Mouse (Mus musculus): Measurements from ENCODE around the gene Kirrel3.

Kirrel3 gene

DNA sequence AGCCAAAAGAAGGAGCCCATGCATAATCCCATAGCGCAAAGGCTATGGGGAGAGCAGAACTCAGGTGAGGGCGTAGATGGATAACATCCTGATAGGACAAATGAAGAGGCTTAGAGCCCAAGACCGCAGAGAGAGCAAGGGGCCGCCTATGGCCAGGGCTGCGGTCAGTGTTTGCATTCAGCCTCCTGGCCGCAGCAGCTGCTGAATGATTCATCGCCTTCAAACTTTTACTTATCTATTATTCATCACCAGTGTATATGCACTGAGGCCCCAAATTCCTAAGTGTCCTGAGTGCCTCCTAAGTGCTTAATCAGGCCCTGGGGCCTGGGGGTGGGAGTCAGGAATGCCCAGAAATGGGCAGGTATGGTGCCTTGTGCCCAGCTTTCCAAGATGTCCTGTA is 457.3 kb downstream of the Kirrel3 start:
- no peak for DNase-seq (ENCODE audit: low spot score in 2 of 2)

DNA sequence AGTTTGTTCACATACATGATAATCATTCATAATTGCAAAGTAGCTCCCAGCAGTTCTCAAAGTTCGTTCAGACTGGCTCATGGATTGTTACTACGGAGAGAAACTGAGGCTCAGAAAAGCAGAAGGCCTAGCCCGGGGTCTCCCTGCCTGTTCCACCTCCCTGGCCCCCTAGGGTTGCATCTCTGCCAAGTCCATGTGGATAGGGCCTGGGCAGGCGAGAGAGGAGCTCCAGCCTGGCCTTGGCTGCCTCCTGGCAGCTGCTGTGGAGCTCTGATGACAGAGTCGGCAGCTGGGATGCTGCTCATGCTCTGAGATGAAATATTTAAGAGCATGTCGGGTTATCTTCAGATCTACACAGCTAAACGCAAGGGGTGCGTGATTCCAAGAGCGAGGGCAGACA is 459.6 kb downstream of the Kirrel3 start:
- no peak for DNase-seq (ENCODE audit: low spot score in 2 of 2)

DNA sequence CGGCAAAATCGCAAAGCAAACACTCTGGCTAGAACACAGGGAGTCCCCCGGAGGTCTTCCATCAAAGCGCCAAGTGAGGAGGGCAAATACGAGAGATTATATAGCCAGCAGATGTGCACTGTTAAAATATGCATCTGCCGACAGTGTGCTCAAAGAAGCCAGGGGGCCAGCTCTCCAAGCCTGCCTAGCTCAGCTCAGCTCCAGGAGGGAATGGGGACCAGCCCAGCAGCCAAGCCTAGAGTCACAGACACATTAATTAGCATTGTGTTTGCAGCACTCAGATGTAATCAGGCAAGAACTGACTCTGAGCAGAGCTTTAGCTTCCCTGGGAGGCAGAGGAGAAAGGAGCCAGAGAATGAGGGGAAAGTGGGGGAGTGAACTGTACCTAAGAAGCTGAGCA is 461.6 kb downstream of the Kirrel3 start:
- DNase-seq (ENCODE audit: low spot score in 2 of 2) = no peak

DNA sequence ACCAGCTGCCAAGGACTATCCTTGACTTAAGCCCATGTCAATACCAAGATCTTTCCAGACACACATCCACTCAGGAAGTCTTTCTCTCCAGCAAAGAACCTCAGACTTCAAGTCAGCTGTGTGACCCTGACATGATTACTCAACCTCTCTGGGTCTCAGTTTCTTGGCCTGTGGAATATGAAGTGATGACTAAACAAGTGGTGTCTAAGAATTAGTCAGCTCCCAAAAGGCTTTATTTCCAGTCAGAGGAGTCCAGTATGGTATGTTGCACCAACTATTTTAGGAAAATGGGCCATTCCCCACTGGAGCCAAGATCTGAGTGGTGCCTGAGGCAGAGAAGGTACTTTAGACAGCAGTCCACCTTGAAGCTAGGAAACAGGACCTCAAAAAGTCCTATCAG is 462.0 kb downstream of the Kirrel3 start:
- no peak for DNase-seq (ENCODE audit: low spot score in 2 of 2)

DNA sequence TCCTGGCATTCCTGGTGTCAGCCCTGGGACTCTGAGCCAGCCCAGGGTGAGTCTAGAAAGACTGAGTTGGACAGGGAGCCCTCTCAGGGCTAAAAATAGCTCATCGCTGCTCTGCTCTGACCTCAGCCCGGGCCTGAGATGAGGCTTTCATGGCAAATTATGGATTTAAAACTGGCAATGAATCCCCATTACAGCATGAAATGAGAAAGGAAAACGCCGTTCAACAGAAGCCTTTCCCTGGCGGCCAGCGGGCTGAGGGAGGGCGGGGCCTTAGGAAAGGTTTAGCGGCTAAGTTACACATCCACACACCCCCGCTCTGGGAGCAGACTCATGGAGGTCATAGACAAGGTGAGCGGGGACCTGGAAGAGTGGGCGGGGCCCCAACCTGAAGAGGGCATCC is 467.7 kb downstream of the Kirrel3 start:
- DNase-seq (ENCODE audit: low spot score in 2 of 2) = no peak

DNA sequence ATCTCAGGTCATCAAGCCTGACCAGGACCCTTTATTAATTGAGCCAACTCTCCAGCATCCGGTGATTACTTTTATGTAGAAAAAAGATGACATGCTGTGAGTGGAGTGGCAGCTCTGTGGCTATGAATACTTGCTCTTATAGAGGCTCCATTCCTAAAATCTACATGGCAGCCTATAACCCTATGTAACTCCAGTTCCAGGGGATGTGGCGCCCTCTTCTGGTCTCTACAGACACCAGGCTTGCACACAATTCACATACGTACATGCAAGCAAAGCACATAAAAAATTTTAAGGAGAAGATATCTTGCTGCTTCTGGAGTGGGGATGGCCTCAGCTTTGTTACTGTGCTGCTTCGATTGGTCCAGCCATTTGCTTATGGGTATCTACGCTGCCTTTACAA is 468.5 kb downstream of the Kirrel3 start:
- no peak for DNase-seq (ENCODE audit: low spot score in 2 of 2)

DNA sequence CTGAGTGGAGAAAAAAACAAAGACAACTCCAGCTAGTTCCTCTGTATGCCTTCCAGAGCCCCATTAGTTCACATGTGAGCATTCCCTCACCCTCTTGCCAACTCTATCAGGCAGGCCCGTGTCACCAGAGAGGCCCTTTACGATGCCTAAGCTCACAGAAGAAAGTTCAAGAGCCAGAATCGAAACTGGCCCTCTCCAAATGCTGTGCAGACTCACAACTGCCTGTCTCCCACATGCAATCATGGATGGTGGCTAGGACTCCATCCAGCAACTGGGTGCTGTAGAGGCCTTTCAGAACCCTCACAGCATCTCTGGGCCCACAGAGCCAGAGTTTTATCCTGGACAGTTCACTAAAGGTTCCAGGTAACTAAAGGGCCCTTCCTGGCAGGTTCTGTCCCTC is 470.8 kb downstream of the Kirrel3 start:
- DNase-seq (ENCODE audit: low spot score in 2 of 2) = no peak

DNA sequence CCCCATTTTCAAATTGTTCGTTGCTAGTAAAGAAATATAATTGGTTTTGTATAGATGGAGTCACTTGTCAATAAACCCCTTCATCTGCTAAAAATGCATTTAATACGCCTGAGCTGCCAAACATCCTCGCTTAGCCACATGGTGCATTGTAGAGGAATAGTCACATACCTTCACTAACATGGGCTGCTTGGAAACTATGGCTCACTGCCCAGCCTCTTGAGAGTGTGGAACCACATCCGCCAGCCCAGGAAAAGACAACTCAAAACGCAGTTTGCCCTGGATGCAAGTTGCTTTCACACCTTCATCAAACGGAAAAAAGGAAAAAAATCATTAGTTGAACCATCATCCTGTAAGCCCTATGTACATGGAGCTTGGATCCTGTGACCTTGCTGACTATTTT is 472.0 kb downstream of the Kirrel3 start:
- DNase-seq (ENCODE audit: low spot score in 2 of 2) = peak; percentile 25 to 26

DNA sequence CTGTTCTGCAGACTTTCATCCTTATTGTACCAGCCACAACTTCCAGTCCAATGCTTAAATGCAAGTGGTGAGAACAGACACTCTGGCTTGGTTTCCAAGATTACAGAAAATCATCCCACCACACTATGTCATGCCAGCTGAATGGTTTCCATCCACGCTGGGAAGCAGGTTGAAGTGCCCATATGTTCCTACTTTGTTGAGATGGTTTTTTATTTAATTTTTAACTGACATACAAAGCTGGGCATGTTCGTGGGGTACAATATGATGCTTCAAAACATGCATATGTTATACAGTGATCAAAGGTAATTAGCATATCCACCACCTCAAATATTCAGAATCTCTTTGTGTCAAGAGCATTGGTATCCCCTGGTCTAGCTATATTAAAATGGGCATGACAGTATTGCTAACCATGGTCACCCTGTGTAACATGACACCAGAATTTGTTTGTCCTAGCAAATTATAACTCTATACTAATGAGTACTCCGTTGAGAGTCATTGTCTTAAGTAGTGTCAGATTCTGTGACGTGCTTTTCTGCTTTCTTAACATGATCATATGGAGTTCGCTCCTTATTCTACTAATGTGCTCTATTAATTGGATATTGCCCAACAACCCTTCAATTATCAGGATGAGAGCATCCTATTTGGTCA is 472.6 kb downstream of the Kirrel3 start:
- DNase-seq (ENCODE audit: low spot score in 2 of 2) = peak; percentile 22 to 33

DNA sequence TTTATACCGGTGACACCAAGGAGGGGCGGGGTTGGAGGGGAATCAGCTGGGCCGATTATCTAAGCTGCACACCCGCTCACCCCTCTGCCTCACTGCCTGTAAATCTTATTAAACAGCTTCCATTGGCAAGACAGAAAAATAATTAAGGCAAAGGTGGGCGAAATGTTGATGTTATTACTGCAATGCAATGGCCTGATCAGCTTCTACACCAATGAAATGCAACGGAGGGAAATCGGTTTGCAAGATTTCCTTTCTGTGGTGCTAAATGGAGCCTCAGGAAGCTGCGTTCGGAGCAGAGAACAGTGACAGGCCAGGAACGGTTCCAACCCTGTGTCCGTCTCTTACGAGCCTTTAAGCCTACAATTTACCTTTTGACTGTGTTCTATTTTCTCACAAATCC is 475.0 kb downstream of the Kirrel3 start:
- no peak for DNase-seq (ENCODE audit: low spot score in 2 of 2)

DNA sequence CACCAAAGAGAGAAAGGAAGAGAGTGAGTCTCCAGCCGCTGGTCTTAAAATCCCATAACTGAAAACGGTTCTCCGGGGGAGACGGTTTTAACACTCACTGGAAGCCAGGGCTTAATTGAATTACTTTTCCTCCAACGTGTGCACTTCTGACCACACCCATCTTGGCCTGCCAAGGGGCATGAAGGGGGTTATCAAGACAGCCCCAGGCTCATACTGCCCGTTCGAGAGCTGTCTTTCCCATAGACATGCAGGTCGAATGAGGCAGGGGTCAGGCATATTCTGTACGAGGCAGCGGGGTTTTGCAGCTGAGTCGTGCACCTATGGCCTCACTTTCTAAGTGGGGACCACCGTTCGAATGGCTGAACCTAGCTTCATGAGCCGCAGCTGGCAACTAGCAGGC is 475.5 kb downstream of the Kirrel3 start:
- no peak for DNase-seq (ENCODE audit: low spot score in 2 of 2)

DNA sequence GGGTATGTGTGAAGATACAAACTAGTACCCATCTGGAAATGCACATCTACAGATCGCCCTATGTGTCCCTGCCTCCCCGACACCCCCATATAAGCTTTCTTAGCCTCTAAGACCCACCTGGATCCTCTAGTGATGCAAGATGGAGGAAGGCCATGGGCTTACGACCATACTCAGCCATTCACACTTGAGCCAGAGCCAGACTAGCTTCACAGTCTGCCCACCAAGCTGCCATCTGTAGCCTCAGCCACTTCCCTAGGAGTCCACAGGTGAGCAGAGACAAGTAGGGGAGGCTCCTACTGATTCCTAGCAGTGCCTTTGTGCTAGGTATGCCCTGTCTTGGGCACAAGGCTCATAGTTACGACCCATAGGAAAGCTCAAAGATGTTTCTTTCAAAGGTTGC is 476.6 kb downstream of the Kirrel3 start:
- DNase-seq (ENCODE audit: low spot score in 2 of 2) = no peak

DNA sequence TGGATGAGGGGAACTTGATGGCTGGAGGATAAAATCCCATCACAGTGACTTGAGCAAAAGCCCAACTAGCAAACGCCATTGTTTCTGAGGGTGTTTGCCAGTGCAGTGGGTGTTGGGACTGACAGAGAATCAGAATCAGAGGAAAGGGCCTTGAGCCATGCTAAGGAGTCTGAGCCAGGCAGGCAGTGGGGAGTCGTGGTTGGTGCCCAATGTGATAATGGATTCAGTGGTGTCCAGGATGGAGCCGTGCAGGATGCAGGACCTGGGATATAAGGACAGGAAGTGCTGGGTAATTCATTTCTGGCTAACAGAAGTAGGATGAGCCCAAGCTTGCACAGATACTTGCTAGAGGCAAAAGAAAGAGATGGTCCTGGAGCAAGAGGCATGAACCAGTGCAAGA is 477.9 kb downstream of the Kirrel3 start:
- DNase-seq (ENCODE audit: low spot score in 2 of 2) = no peak

DNA sequence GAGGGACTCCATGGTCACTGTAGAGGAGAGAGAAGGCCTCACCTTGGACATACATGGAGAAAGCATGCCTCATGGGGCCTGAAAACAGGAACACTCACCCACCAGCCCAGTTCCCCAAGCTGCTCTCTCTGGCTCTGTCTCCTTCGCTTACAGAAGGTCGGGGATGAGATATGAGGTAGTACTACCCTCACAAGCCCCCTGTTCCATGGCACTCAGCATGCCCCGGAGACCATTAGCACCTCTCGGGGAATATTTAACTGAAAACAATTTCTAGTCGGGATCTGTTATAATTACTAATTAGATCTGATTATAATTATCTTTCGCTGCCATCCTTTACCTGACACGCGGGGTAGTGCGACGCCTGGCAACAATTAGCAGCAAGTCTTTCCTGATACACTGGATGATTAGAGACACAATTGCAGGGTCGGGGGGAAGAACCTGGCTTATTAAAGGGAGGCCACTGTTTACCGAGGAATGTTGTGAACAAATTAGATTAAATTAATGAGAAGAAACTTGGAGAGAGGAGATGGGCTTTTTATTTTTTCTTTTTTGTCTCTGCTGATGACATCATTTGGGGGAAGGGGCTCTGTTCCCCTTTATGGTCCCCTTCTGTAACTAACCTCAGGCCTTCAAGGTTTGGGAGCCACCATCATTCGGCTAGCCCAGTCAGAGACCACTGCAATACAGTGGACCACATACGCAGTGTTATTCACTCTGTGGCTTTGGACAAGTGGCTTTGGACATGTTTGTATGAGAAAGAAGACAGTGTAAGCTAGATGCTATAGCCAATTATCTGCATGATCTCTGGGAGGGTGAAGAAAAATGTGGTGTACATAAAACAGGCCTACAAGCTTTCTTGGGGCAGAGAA is 478.7 kb downstream of the Kirrel3 start:
- no peak for DNase-seq (ENCODE audit: low spot score in 2 of 2)

DNA sequence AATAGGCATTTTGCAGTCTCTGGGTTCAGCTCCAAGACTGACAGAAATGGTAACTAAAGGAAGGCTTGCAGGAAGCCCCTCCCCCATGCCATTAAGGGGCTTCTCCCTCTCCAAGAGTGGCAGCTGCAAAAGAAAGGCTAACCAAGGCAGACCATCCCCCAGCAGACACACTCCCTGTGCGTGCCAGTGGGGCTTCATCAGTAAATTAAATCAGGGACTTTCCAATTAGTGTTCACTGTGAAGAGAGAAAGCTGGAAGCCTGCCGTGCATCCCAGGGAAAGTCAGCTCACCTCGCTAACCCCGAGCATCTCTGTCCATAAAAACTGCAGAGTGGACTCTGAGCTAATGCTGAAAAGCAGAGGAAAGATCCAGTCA is 479.3 kb downstream of the Kirrel3 start:
- no peak for DNase-seq (ENCODE audit: low spot score in 2 of 2)

DNA sequence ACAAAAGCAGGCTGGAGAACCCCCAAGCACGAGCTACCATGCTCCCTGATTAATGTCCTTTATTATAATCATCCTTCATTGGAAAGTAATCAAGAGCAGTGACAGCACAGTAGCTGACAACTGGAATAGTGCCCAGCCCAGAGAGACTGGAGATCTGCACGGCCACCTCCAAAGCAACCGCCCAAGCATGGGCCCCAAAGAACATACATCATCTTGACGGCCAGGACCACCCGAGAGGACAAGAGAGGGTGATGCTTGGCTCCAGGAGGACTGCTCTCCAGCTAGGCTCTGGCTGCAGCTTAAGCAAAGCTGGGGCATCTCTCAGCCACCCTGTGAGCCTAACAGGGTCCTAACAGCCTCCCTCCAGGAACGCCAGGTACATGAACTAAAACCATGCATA is 482.1 kb downstream of the Kirrel3 start:
- DNase-seq (ENCODE audit: low spot score in 2 of 2) = no peak

DNA sequence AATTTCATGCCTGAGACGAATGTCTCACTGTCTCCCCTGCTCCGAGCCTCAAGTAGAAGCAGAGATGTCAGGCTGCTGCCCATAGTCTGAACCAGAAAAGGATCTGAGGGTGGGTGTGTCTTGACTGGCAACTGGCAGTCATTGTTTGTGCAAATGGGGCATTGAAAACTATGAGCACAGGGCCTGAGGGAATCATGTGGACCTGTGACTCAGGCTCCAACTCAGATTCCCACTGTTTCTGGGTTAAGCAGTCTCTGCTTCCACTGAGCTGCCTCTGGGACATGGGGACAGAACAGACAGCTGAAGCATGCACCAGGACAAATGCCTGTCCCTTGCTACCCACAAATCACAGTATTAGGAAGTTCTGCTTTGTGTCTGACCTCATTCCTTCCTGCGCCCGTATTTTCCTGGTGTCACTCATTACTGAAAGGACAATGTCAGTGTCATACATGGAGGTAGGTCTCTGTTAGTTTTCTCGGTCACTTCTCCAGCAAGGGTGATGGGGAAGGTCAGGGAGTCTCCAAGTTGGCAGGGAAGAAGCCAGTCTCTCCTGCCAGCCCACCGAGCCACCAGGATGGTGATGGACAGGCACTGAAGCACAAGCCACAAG is 484.3 kb downstream of the Kirrel3 start:
- no peak for DNase-seq (ENCODE audit: low spot score in 2 of 2)

DNA sequence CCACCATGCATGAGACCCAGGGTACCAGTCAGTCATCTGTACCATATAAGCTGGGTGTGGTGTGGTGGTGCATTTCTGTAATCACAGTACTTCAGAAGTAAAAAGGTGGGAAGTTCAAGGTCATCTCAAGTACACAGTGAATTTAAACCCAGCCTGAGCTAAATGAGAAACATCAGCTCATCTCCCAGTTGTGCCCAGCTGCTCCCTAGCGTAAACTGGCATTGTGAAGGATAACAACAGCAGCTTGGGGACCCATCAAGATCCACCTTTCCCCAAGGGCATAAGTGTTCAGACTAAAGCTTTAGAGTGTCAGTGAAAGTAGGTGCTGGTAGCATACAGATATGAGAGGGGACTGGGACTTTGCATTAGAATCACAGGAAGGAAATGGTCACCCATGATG is 488.6 kb downstream of the Kirrel3 start:
- no peak for DNase-seq (ENCODE audit: low spot score in 2 of 2)

DNA sequence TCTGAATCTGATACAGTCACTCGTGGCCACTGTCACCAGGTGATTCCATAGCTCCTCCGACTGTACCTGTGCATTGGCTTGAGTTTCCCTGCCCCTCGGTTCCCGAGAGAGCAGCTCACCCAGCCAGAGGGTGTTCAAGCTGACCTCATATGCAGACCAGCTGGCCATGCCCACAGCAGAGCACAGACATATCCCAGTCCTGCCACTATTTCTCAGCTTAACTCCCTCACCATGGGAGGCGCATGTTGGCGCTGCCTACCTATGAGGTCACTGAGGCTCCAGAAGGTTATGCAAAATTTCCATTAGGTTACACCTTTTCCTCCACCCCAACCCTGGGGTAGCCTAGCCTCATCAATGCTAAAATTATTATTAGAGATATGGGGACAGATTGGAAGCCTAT is 489.6 kb downstream of the Kirrel3 start:
- DNase-seq (ENCODE audit: low spot score in 2 of 2) = no peak

DNA sequence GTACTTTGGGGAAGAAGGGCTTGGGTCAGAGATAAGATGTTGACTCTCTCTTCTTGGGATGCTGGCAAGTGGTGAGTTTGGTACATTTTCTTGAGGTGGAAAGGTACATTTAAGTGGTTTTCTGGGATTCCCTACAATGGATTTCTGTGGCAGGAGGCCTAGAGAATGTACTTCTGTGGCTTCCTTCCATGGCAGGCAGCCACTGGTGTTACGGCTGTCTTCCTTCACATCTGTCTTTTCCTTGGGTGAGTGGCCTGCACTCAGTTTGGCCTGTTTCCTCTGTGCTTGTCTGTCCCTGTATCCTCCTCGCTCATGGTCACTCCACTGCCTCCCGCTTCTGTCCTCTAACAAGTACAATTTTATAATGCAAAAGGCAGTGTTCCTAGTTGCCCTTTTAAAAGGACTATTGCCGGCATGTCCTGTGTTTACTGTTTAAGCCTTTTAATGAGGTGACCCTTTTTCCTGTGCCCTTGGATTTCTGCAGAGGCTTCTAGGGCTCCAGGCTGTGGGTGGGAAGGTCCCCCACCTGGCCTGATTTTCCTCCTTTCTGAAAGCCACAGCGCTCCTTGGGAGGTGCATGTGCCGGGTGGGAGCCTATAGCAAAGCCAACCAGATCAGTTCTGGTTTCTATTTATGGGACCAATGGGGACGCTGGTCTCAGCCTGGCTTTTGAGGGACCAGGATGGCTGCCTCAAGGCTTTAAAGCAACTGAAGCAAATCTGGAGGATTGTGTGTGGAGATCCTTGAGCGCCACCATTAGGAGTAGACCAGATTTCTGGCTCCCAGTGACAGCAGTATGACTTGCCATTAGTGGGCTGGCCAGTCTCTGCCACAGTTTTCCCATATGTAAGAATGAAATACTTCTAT is 491.1 kb downstream of the Kirrel3 start:
- no peak for DNase-seq (ENCODE audit: low spot score in 2 of 2)

DNA sequence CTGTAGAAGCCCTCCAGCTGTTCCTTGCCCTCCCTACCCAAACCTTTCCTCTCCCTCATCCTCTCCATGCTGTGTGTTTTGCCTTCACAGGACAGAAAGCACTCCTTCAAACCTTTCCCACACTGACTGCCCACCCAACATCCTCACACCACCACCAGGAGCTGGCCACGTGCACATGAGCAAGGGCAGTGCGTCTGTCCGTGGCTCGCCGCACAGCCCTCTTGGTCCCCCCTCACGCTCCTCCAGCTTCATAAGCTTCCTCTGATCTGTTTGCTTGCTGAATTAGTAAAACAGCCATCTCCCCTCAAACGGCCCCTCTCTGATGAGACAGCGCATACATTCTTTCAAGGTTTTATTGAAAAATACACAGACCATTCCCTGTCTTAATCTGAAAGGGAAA is 492.0 kb downstream of the Kirrel3 start:
- DNase-seq (ENCODE audit: low spot score in 2 of 2) = no peak

DNA sequence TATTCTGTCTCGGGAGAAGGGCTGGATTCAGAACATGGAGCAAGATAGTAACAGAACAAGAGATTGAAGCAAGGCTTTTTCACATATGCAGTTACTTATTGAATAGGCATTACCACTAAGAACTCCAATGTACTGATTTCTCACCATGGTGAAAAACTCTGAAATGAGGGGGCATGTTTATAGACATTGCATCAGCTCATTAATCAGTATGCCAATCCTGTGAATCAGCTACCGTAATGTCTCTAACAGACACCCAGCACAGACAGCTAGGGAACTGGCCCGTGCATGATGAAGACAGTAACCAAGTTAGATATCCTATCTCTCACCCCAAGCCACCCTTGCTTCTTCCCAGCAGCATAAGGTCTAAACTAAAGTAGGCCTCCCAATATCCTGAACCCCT is 492.5 kb downstream of the Kirrel3 start:
- no peak for DNase-seq (ENCODE audit: low spot score in 2 of 2)

Measured in right cerebral cortex, postnatal 36 days (tissue).